Mouse (Mus musculus): ENCODE results near the gene Lmcd1.
A peak's percentile ranks its signal among the peaks of the same experiment; 100 is the strongest.

Lmcd1 gene

DNA sequence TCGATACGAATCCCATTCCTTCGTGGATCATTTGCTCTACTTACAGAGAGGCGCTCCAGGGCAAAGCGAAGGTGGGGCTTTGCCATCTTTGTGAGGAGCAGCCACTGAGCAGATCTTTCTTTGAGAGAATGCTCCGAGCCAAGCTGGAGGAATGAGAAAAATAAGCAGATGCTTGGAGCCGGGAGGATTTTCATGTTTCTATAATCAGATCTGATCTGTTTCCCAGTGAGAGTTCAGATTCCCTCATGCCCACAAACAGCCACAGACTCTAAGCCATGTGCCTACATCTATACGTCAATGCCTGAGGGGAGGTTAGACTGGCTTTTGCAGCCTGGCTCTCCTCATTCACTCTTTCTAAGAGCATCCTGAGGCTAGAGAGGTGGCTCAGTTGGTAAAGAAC lies 87.1 kb downstream of the Lmcd1 start:
- no peak for DNase-seq (ENCODE audit: low spot score)

DNA sequence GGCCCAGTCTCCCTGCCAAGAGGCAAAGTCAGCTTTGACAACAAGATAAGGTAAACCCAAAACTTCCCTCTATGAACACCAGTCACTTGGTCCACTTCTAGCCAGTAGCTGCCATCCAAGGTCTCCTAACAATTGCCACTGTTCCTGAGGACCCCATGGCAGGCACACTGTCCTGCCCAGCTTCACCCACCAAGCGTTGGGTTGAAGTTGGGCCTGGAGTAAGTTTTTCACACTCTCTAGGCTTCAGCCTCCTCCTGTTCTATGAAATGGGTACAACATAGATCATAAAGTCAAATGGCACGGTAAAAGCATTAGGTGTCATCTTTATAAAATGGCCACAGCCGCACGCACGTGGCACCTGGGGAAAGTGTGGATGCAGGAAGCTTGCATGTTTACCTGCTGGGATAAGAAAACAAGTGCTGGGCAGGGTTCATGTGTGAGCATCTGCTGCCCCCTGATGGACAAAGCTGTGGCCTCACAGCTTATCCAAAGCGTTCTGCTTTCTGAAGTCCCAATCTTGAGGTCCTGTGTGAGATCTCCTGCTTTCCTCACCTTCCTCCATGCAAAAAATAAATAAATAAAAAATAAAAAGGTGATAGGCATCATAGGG lies 88.9 kb downstream of the Lmcd1 start:
- peak; percentile 19 for DNase-seq (ENCODE audit: low spot score)

DNA sequence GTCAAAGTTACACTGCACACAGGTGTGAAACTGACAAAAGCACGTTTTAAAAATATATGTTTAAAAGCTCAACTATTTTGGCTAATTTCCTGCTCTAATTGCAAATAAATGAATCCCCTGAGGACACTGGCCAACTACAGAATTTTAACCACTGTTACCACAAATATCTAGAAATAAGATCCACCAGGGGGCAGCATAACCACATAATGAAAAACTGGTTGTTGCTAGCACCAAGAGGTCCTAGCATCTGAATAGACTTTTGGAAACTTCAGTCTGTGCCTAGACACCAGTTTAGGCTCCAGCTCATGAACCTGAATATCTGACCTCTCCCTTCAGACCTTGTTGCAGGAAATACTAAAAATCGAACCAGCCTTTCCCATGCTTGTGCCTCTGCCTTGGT lies 91.0 kb downstream of the Lmcd1 start:
- no peak for DNase-seq (ENCODE audit: low spot score)

DNA sequence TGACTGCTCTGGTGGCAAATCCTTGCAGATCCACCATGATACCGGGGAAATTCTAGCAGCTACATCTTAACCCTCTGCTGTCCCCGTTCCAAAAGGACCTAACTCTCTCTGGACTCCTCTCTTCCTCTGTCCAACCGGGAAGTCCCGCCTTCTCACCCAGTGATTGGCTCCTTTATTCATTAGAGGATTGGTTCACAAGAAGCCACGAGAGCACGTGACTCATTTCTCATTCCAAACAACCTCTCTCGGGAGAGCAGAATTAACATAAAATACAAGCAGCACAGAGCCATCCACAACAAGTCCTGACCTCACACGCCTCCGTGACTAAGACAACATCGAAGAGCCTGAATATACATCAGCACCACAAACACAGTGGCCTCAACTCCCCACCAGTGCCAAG lies 91.7 kb downstream of the Lmcd1 start:
- no peak for DNase-seq (ENCODE audit: low spot score)

DNA sequence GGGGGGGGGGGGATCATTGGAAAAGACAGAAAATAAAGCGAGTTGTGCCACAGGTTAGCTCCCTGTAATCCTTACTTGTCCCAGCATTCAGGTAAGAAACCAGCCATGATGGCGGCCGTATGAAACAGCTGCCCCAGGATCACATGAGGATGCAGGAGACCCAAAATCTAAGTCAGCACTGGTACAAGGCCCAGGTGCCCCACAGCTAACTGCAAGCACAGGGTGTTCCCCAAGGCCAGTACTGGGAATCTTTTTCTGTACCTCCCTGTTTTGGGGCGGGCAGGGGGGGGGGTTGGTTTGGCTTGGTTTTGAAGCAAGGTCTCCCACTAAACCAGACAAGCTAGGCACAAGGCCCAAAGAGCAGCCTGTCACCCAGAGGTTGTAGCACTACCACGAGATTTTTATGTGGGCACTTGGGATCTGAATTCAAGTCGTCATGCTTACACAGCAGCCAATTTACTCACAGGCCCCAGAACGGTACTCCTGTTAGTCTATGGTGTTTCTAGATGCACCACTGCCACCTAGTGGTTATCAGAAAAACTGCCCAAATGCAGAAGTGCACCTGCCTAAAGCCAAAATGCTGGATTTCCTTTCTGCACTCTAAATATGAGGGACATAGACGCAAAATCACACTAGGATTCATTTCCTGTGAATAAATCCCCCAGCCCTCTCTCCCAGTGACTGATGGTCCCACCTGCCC lies 100.5 kb downstream of the Lmcd1 start:
- no peak for DNase-seq (ENCODE audit: low spot score)

DNA sequence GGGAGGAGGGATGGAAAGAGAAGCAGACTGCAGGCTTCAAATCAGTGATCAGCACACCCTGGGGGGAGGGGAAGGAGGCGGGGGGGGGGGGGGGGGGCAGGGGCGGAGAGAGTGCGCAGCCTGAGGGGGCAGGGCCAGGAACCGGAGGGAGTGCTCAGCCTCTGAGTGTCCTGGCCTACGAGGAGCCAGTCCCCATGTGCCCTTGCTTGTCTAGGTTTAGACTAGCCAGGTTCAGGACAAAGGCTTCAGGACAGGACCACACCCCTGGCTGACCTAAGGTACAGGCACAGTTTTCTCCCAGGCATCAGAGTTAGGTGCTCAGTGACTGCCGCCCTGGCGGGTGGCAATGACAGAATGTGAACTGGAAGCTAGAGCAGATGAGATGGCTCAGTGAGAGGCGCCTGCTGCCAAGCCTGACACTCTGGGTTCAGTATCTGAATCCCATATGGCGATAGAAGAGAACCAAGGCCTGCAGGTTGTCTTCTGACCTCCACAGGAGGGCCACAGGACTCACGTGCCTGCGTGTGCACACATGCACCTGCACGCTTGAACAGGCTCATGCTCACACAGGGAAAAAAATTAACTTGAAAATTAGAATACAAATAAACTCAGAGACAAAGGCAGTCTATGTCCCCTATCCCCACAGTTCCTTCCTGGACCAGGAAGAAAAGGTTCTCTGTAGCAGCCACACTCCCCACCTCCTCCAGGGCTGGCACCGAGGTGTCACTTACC lies 102.3 kb downstream of the Lmcd1 start:
- DNase-seq (ENCODE audit: low spot score), result no peak

DNA sequence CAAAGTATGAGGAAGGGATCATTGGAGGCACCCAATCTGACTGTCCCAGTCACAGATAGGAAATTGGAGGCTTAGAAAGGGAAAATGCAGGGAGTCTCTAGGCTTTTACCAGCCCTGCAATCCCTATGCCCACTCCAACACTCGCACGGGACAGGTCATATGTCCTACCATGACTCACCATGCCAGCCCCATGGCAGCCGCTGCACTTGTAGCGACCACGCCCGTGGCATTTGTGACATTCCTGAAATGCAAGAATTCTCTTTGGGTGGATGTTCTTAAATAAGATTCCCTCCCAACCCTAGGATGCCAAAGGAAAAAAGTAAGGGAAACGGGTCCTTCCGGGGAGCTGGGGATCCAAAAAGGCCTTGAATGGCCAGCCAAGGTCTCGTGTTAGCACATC lies 105.5 kb downstream of the Lmcd1 start:
- DNase-seq (ENCODE audit: low spot score), result no peak

Measured in ovary, adult 18-20 months (tissue).